Mouse (Mus musculus) mouse trophoblast stem cell (cell line): ENCODE data around the gene Scn2a.

Source experiments
- in situ Hi-C, 2 experiments: fragments of 300-500 bp; cut with MseI, MboI; formaldehyde crosslinking; loops; 2 replicates in 1 of 2; 3 replicates in 1 of 2; pipeline ENCODE4 v1.15.1; 2025

Gene Scn2a

GRCm38 (mm10) chr2:65620556-65621166, at the start of gene Scn2a:
Gene Scn2a, plus strand, starts transcription at chr2:65620771.
- in situ Hi-C loops = no loop called here

GRCm38 (mm10) chr2:65587679-65588078, 32.9 kb upstream of the Scn2a start:
- in situ Hi-C loops = no loop called here

DNA sequence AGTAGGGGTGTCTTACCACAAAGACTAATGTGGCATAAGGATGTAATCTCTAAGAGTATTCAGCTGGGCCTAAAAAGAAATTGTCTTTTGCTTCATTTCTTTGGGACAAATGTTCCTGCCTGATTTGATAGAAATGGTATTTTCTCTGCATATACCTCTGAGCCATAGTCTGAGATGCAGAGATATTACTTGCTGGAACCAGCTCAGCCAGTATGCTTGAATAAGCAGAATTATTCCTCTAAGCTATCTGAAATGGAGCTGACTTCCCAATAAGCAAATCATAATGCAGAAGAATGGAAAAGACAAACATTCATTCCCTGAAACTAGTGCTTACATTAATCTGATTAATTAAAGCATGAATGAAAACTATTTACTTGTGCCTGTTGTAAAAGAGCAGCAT, 12.8 kb upstream of the Scn2a start:
- in situ Hi-C loops = no loop called here

DNA sequence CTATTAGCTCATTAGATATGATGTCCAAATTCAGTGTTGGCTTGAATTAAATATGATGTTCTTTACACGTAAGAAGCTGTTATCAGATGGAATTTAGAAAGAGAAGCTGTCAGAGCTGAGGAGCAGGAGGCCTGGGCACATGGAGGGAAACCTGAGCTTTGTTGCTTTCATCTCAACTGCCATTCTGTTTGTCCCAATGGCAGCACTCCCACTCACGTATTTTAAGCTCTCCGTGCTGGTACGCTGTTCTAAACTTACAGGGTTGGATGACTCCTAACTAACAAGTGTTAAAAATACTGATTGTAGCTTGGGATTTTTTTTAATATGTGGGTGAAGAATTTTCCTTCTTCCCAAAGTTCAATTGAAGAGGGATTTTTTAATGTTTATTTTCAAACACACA, 8.7 kb upstream of the Scn2a start:
- in situ Hi-C loops = no loop called here

DNA sequence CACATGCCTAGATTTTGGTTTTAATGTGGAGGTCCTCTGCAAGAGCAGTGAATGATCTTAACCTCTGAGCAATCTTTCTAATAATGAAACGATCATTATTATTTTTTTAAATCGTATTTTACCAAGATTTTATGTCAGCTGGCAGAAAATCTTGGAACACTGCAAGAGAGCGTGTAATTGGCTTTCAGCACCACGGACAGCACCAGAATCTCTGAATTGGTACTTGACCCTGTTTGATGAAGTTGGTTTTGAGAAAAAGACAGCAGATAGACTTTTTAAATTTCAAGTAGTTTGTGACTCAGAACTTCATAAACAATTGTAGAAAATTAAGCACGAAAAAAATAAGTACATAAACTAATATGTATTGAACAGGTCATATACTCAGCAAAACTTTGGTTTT, 790 bp upstream of the Scn2a start:
- in situ Hi-C loops = no loop called here

- in situ Hi-C loops = no loop called here
These were observed 683 bp downstream of the Scn2a start for GRCm38 (mm10) chr2:65621254-65621653.

GRCm38 (mm10) chr2:65621838-65622237, 1.3 kb downstream of the Scn2a start:
- in situ Hi-C loops = no loop called here

GRCm38 (mm10) chr2:65652636-65653035, 32.1 kb downstream of the Scn2a start:
- in situ Hi-C loops = no loop called here

DNA sequence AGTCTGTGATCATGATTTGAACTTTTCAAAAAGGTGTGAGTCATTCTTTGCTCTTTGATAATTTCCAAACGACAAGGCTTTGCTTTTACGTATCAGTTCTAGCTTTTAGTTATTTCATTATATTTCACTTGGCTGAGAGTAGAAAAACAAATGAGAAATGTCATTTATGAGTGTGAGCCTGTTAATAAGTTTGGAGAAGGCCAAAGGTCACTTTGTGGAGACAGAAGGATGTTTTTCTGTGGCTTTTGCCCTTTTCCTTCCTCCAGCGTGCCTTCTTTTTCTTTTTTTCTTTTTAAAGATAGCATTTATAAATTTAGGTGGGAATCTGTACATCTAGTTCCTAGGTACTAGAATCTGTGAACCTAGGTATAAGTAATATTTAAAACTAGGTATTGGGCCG, 36.5 kb downstream of the Scn2a start:
- in situ Hi-C loops = no loop called here

DNA sequence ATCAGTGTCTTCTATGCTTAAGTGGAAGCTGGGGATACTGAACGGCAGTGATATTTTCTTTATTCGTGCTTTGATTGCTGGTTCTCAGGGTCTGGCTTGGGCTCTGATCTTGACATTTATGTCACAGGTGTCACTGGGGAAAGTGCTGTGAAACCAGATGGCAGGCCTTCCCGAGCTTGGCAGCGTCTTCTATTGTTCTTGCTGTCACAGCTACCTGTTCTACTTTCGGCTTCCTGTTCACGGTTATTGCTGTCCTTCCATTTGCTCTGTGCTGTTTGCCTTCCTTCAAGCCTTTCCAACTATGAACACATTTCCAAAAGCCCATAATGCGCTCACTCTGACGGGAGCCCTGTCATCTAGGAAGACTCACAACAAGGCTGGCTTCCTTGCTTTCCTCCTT, 37.9 kb downstream of the Scn2a start:
- in situ Hi-C loops = no loop called here

DNA sequence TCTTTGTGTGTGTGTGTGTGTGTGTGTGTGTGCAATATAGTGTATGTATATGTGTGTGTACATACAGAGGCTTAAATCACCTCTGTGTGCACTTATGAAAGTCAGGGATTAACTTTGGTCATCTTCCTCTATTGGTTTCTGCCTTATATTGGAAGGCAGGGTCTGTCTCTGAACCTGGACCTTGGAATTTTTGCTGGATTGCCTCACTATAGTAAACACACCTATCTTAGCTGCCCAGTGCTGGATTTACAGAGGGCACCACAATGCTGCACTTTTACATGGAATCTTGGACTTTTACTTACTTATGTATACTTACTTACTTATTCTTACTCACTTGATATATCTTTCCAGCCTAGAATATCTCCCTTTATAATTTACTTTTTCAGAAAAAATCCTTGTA, 43.3 kb downstream of the Scn2a start:
- in situ Hi-C loops = no loop called here

DNA sequence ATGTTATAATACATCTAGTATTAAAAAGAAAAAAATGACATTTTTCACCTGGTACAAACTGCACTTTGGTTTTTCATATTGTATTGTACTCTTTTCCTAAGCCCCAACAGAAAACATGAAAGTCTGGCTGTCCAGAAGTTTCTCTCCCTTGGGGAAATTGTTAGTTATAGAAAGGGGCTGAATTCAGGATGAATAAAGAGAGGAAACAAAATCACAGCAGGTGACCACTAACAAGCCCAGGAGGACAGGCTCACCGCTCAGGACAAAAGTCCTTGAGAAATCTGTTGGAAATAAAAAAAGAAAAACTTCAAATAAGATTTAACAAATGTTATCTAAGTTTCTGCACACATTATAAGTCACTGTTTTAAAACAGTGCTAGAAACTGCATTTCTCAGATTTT, 43.9 kb downstream of the Scn2a start:
- in situ Hi-C loops = no loop called here

- in situ Hi-C loops = no loop called here
These were observed 44.6 kb downstream of the Scn2a start for GRCm38 (mm10) chr2:65665180-65665579.

- in situ Hi-C loops = no loop called here
These were observed 47.2 kb downstream of the Scn2a start for GRCm38 (mm10) chr2:65667590-65668436.

DNA sequence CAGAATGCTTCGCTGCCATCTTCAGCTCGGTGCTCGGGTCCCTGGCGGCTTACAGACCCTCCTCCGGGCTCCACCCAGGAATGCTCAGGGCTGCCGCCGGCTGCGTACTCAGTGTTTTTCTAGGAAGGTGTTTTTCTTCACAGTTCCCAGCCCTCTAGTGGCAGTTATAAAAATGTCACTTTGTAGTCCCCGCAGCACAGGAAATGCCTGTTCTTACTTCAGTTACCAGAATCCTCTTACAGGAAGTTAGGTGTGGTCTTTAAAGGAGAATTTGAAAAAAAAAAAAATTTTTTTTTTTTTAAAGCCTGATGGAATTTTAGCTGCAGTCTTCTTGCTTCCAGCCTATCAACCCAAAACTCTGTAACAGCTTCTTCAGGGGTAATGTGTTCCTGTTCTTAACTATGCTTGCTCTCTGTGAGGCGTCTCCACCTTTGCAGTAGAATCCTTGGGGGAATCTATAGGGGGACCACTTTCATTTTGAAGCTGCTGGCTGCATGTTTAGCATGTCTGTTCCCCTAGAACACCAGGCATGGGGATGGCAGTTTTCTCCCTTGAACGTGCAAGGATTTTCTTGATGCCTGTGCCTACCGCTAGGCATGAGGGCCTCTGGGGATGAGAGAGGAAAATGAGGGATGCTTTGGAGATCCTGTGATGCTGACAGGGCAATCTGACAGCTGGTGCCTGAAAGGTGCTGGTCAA, 48.0 kb downstream of the Scn2a start:
- in situ Hi-C loops = no loop called here

DNA sequence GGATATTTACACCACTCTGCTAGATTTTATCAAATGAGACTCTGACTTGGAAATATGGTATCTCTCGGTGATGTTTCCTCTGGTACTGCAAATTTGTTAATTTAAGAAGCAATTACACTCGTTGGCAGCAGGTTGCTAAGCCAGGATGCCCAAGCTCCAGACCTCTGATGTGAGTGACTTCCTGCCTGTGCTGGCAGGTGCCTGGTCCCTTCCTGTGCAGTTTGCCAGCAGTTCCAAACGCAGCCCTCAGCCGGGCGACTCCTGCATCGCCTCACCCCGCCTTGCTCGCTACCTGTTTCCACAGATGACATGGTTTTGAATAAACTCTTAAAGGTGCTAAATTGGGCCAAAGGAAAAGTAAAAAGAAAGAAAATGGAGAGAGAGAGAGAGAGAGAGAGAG, 49.0 kb downstream of the Scn2a start:
- in situ Hi-C loops = no loop called here

DNA sequence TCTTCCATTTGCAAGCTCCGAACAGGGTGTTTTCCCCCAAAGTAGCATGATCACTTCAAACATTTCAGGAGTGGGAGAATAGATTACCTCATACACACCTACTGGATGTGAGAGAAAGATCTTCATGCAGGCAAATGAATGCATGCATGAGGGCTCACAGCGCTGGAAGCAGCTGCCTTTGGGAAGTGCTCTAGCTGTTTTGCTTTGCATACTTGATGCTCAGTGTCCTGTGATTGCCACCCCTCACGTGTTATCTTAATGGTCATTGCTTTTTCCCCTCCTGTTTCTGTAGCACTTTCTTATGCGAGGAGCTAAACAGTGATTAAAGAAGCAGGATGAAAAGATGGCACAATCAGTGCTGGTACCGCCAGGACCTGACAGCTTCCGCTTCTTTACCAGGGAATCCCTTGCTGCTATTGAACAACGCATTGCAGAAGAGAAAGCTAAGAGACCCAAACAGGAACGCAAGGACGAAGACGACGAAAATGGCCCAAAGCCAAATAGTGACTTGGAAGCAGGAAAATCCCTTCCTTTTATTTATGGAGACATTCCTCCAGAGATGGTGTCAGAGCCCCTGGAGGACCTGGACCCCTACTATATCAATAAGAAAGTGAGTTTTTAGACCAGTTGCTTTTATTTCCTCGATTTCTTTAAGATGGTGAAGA, 49.7 kb downstream of the Scn2a start:
- in situ Hi-C loops = no loop called here

DNA sequence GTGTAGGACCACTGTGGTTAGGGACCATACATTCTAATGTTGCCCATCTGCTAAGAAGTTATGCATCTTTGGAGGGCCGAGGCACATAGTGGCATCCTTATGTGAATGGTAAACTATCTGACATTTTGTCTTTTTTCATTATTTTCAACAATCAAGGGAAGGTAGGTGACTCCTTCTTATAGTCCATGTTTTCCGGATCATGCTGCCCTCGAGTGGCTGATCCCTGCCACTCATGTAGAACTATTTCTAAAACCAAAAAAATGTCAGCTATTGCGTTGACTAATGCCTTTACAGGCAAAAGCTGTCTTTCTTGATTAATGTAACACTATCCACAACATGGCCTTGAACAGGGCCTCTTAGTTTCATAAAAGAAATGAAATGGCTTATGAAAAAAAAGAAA, 59.0 kb downstream of the Scn2a start:
- in situ Hi-C loops = no loop called here

DNA sequence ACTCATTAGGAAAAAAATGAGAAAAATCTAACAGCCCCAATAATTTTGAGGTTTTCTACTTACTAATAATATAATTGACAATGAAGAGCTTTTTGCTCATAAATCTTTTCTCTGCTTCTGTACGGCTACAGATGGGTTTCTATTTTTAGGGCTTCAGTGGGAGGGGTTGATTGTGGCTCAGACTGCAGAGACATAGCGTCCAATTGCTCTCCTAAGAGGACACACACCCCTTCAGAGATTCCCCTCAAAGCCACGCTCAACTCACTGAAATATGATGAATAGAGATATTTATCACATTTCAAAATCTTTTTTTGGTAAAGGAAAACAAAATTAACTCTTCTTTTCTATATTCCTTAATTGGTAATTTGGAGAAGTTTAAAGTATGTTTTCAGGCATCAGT, 64.6 kb downstream of the Scn2a start:
- in situ Hi-C loops = no loop called here

DNA sequence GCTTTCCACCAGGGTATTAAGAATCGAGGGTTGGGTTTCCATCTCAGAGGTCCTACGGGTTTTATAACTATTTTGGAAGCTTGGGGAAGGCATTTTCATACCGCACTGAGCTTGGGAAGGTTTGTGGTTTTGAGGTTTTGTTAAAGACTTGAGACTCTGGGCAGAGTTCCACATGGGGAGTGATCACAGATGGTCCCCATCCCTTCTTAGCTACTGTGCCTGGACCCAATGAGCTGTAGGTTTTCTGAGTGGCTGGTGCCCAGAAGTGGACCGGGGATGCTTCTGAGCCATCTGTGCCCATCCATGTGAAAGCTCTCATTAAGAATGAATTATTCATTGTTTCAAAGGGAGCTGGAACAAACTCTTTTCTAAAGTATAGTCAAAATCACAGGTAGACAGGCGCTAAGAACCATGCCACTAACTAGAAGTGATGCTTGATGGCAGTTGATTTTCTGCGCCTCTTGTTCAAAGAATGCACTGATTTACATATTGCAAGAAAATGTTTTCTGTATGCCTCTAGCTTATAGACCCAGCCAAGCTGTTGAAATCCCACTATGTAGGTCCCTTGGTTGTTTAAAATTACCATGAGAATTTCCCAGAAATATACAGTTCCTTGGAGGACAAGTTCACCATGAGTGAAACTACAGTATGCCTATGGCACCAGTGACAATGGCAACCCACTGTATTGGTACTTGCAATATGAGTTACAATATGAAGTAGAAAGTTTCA, 70.0 kb downstream of the Scn2a start:
- in situ Hi-C loops = no loop called here

DNA sequence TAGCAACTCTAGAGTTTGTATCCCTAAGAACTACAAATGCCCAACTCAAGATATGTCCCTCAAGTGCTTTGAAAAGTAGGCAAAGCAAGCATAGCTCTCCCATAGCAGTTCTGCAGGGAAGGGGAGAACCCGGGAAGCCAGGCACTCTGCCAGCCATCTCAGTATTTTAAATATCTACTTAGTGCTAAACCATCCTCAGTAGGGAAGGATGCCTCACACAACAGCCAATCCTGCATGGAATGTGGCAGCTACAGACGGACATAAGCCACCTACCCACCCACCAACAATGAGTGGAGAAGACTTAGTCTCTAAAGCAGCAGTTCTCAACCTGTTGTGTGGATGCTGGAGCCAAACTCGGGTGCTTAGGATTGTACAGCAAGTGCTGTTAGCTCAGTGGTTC, 73.9 kb downstream of the Scn2a start:
- in situ Hi-C loops = no loop called here

DNA sequence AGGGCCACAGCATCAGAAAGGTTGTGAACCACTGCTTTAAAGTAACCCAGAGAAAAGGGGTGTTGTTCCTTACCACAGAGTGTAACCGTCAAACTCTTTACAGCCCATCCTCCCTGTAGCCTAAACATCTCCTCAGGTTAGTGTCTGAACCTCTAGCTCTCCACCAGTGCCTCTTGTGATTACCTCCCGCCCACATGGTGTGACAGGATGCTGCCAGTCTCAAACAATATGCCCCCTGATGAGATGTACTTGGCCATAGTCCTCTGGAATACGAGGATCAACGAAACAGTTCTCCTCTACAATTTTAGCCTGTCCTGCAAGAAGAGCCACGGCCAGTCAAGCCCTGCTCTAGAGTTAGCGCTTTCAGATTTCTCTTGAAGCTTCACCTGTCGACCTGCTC, 74.5 kb downstream of the Scn2a start:
- in situ Hi-C loops = no loop called here
